Mouse (Mus musculus) heart, postnatal 0 days (tissue): ENCODE data around the gene Rara.
A peak's percentile ranks its signal among the peaks of the same experiment; 100 is the strongest.

ENCODE experiments used
- CTCF ChIP-seq: IDR thresholded peaks from 2 replicates; pipeline ENCODE4 v1.5.1; 2016; ENCODE audit warnings: antibody characterized with exemption, control low read depth, low read depth
- EP300 ChIP-seq: IDR thresholded peaks from 2 replicates; pipeline ENCODE4 v1.6.1; 2016; ENCODE audit warnings: antibody characterized with exemption, low read depth

- no peak for TF ChIP-seq EP300
- peak; percentile 64 for TF ChIP-seq CTCF
Observed at GRCm38 (mm10) chr11:98933151-98933550, 5.5 kb downstream of the Rara start.
